Mouse (Mus musculus): Measurements from ENCODE around the gene Smtnl1. TPM values are rescaled to one million over a fixed set of nuclear protein-coding genes. Genes with fewer than 3 reads are reported as not detected.

The Smtnl1 gene
- total and polyA plus RNA-seq, 3 experiments: 0.13 to 1.5 TPM; not detected in 1

- DNase-seq (ENCODE audit: extremely low read depth): no peak
- Histone ChIP-seq H3K9ac (ENCODE audit: insufficient read depth, low read depth) (no peak overlapping the region), H3K27me3 (replicated peaks) (peaks cover 59% of the 10 kb centered on the region), H3K36me3 (replicated peaks in 1 of 2; ENCODE audit: control insufficient read depth in 1 of 2, insufficient read depth in 1 of 2, low read length in 1 of 2) (no peaks in the 10 kb centered on the region), H3K4me3 (replicated peaks in 1 of 3; ENCODE audit: low read depth in 2 of 3, low read length in 2 of 3, poor library complexity in 1 of 3) (no peak overlapping the region), H3K9me3 (replicated peaks; ENCODE audit: low read length) (no peaks in the 10 kb centered on the region), H3K27ac (ENCODE audit: insufficient read depth, low read depth) (no peak overlapping the region), H3K4me1 (ENCODE audit: control insufficient read depth in 1 of 2, insufficient read depth in 2 of 2) (no peaks in the 10 kb centered on the region), H3K79me2 (replicated peaks; ENCODE audit: control insufficient read depth, extremely low read depth, insufficient read depth, poor library complexity, severe bottlenecking) (no peaks in the 10 kb centered on the region), H3K4me2 (ENCODE audit: insufficient read depth, low read depth, poor library complexity, severe bottlenecking) (no peak overlapping the region)
- in situ Hi-C loops (cut with MboI; ENCODE audit: low pct_ligation_motif_present, low pct_unique_long_range_greater_than_20kb, low sequenced_read_pairs): no loop called here
- TF ChIP-seq USF1 (IDR thresholded peaks at IDR 0.05; ENCODE audit: low read depth, low read length) (no peak), ZKSCAN1 (IDR thresholded peaks at IDR 0.05; ENCODE audit: borderline replicate concordance, low read depth, low read length) (no peak), UBTF (IDR thresholded peaks at IDR 0.05; ENCODE audit: low read depth, low read length) (no peak), IRF4 (IDR thresholded peaks at IDR 0.05; ENCODE audit: low read depth, low read length) (no peak), CTCF (conservative IDR thresholded peaks at IDR 0.05 in 1 of 2, IDR thresholded peaks at IDR 0.05 in 1 of 2; ENCODE audit: low read depth in 2 of 2, low read length in 2 of 2) (no peak), POLR2A (IDR thresholded peaks at IDR 0.05; ENCODE audit: low read depth, low read length) (no peak), ETS1 (conservative IDR thresholded peaks at IDR 0.05; ENCODE audit: low read depth, low read length) (no peak), CHD1 (IDR thresholded peaks at IDR 0.05; ENCODE audit: low read depth, low read length) (no peak)
- dilution Hi-C loops (cut with MboI; ENCODE audit: extremely low pct_ligation_motif_present, extremely low pct_unique_long_range_greater_than_20kb, low sequenced_read_pairs): no loop called here
Observed at GRCm38 (mm10) chr2:84775665-84776064, 46.8 kb downstream of the Smtnl1 start.

- no peak within 1 kb of the TSS for H3K27ac ChIP-seq (ENCODE audit: insufficient read depth, low read depth)
- TF ChIP-seq CHD1 (IDR thresholded peaks at IDR 0.05; ENCODE audit: low read depth, low read length): no peak
- TF ChIP-seq ETS1 (conservative IDR thresholded peaks at IDR 0.05; ENCODE audit: low read depth, low read length): no peak
- no peak for TF ChIP-seq MAZ (IDR thresholded peaks at IDR 0.05; ENCODE audit: low read depth, low read length)
- no peak for TF ChIP-seq POLR2A (IDR thresholded peaks at IDR 0.05; ENCODE audit: low read depth, low read length)
- no peak for TF ChIP-seq IRF4 (IDR thresholded peaks at IDR 0.05; ENCODE audit: low read depth, low read length)
- TF ChIP-seq ZNF384 (IDR thresholded peaks at IDR 0.05; ENCODE audit: low read depth, low read length): no peak
- TF ChIP-seq MXI1 (IDR thresholded peaks at IDR 0.05; ENCODE audit: low read depth, low read length): no peak
- no peak for TF ChIP-seq RAD21 (IDR thresholded peaks at IDR 0.05; ENCODE audit: low read depth, low read length)
- TF ChIP-seq ZMIZ1 (IDR thresholded peaks at IDR 0.05; ENCODE audit: low read depth, low read length): no peak
- no peak for TF ChIP-seq POLR2AphosphoS2 (IDR thresholded peaks at IDR 0.05; ENCODE audit: low read depth, low read length)
- no peak for TF ChIP-seq UBTF (IDR thresholded peaks at IDR 0.05; ENCODE audit: low read depth, low read length)
- no peak for TF ChIP-seq MAFK (IDR thresholded peaks at IDR 0.05; ENCODE audit: insufficient replicate concordance, low read length)
- no peak for TF ChIP-seq CHD2 (IDR thresholded peaks at IDR 0.05; ENCODE audit: low read length)
- H3K4me1 ChIP-seq (ENCODE audit: control insufficient read depth in 1 of 2, insufficient read depth in 2 of 2): no peaks in the 10 kb centered on the region
- no peak for DNase-seq (ENCODE audit: extremely low read depth)
- no peaks in the 10 kb centered on the region for H3K79me2 ChIP-seq (replicated peaks; ENCODE audit: control insufficient read depth, extremely low read depth, insufficient read depth, poor library complexity, severe bottlenecking)
- no peaks in the 10 kb centered on the region for H3K9me3 ChIP-seq (replicated peaks; ENCODE audit: low read length)
- dilution Hi-C loops (cut with MboI; ENCODE audit: extremely low pct_ligation_motif_present, extremely low pct_unique_long_range_greater_than_20kb, low sequenced_read_pairs): no loop called here
- H3K36me3 ChIP-seq (replicated peaks in 1 of 2; ENCODE audit: control insufficient read depth in 1 of 2, insufficient read depth in 1 of 2, low read length in 1 of 2): no peaks in the 10 kb centered on the region
- in situ Hi-C loops (cut with MboI; ENCODE audit: low pct_ligation_motif_present, low pct_unique_long_range_greater_than_20kb, low sequenced_read_pairs): no loop called here
- no peak within 1 kb of the TSS for H3K9ac ChIP-seq (ENCODE audit: insufficient read depth, low read depth)
- H3K4me2 ChIP-seq (ENCODE audit: insufficient read depth, low read depth, poor library complexity, severe bottlenecking): no peak within 1 kb of the TSS
- H3K27me3 ChIP-seq (replicated peaks): peaks cover 62% of the 10 kb centered on the region
- H3K4me3 ChIP-seq (replicated peaks in 1 of 3; ENCODE audit: low read depth in 2 of 3, low read length in 2 of 3, poor library complexity in 1 of 3): no peak within 1 kb of the TSS
Observed at GRCm38 (mm10) chr2:84775241-84775640, 47.2 kb downstream of the Smtnl1 start, which contains the start of gene Serping1. Gene Serping1 (minus strand): TSS chr2:84775444.

Measured in CH12.LX (cell line).